8 mouse cellular contexts compared by ENCODE assay signal in genomic region chr3:28263948-28264840, GRCm38 (mm10). TPM values are rescaled to one million over a fixed set of nuclear protein-coding genes. Genes with fewer than 3 reads are reported as not detected.
DNase-seq lines count a peak whose midpoint lies in the region; ATAC-seq and TF ChIP-seq lines count a peak whose summit lies in the region.

No protein-coding gene starts in this region.

- TF ChIP-seq CTCF in intestine, postnatal 0 days (IDR thresholded peaks at IDR 0.05; ENCODE audit: low read depth): no peak

- H3K27ac ChIP-seq in intestine, postnatal 0 days (ENCODE audit: low read depth, low read length): peak overlapping the region; percentile 90
- H3K27ac ChIP-seq in limb, embryonic 15.5 days: no peak overlapping the region
- H3K27ac ChIP-seq in midbrain, embryonic 15.5 days: peak overlapping the region; percentile 96

- no peaks in the 10 kb centered on the region for H3K27me3 ChIP-seq in intestine, postnatal 0 days (replicated peaks; ENCODE audit: control insufficient read depth, insufficient read depth, low read length)
- H3K27me3 ChIP-seq in limb, embryonic 15.5 days: peaks cover 22% of the 10 kb centered on the region
- H3K27me3 ChIP-seq in midbrain, embryonic 15.5 days (replicated peaks): no peaks in the 10 kb centered on the region

- peak; percentile 9 to 25 for DNase-seq in spleen, adult 18-20 months
- no peak for DNase-seq in spleen, adult 12 weeks (ENCODE audit: low spot score)
- peak; percentile 73 to 77 for DNase-seq in cerebellum, postnatal 25 days
- DNase-seq in gastrocnemius, postnatal 25 days: peak; percentile 12
- peak; percentile 35 for DNase-seq in telencephalon, adult 2 months (ENCODE audit: low read depth, low spot score)

- 0 out of 2 replicates have a peak, but pooled peaks cover 8% of the 10 kb centered on the region for H3K4me1 ChIP-seq in intestine, postnatal 0 days (replicated peaks; ENCODE audit: control insufficient read depth, insufficient read depth, low read length)
- peaks cover 14% of the 10 kb centered on the region for H3K4me1 ChIP-seq in limb, embryonic 15.5 days
- H3K4me1 ChIP-seq in midbrain, embryonic 15.5 days: peaks cover 40% of the 10 kb centered on the region

- H3K4me3 ChIP-seq in intestine, postnatal 0 days (ENCODE audit: low read depth, low read length): peak overlapping the region; percentile 85
- H3K4me3 ChIP-seq in limb, embryonic 15.5 days: peak overlapping the region; percentile 62
- peak overlapping the region; percentile 74 for H3K4me3 ChIP-seq in midbrain, embryonic 15.5 days

- 5% methylated on average over 26 of the region's 26 CpGs for WGBS in intestine, postnatal 0 days
- WGBS in limb, embryonic 15.5 days: 5% methylated on average over 26 of the region's 26 CpGs
- WGBS in midbrain, embryonic 15.5 days: 0% methylated on average over 26 of the region's 26 CpGs

- H3K36me3 ChIP-seq in intestine, postnatal 0 days (ENCODE audit: control insufficient read depth, insufficient read depth): peaks cover 6% of the 10 kb centered on the region; the same call in 1 of the 2 replicates
- H3K36me3 ChIP-seq in limb, embryonic 15.5 days: no peaks in the 10 kb centered on the region
- no peaks in the 10 kb centered on the region for H3K36me3 ChIP-seq in midbrain, embryonic 15.5 days (replicated peaks)

- H3K4me2 ChIP-seq in intestine, postnatal 0 days (replicated peaks; ENCODE audit: low read depth): peak overlapping the region; percentile 92
- H3K4me2 ChIP-seq in limb, embryonic 15.5 days: peak overlapping the region; percentile 95
- peak overlapping the region; percentile 81 for H3K4me2 ChIP-seq in midbrain, embryonic 15.5 days

- ATAC-seq in intestine, postnatal 0 days: peak; percentile 73
- no peak for ATAC-seq in limb, embryonic 15.5 days (ENCODE audit: insufficient number of reproducible peaks, low FRiP score, low TSS enrichment, low read depth)
- ATAC-seq in midbrain, embryonic 15.5 days (replicated peaks): peak; percentile 38

- no peaks in the 10 kb centered on the region for H3K9me3 ChIP-seq in intestine, postnatal 0 days (ENCODE audit: control insufficient read depth)
- H3K9me3 ChIP-seq in limb, embryonic 15.5 days: no peaks in the 10 kb centered on the region
- no peaks in the 10 kb centered on the region for H3K9me3 ChIP-seq in midbrain, embryonic 15.5 days

- H3K9ac ChIP-seq in intestine, postnatal 0 days (ENCODE audit: low read depth, low read length): peak overlapping the region; percentile 85
- peak overlapping the region; percentile 37; the same call in 1 of the 2 replicates for H3K9ac ChIP-seq in limb, embryonic 15.5 days
- peak overlapping the region; percentile 97 for H3K9ac ChIP-seq in midbrain, embryonic 15.5 days

RNA-seq across cellular contexts. Expression of gene Tnik, which starts 1.2 kb away (rescaled TPM):
- 10 to 100 TPM; 40.6 to 45.9 TPM for total RNA-seq in gastrocnemius, postnatal 25 days (2021)
- polyA plus RNA-seq in intestine, postnatal 0 days (2015; fragmentation: Nextera tagmentation; extraction: Ambion mirVana): 7.9 and 11.3 TPM in 2 replicates
- 7.1 and 7.6 TPM in 2 replicates for polyA plus RNA-seq in limb, embryonic 15.5 days (2015; fragmentation: Nextera tagmentation; extraction: Ambion mirVana)
- 74.3 and 88.8 TPM in 2 replicates for polyA plus RNA-seq in midbrain, embryonic 15.5 days (2015; fragmentation: Nextera tagmentation; extraction: Ambion mirVana)

Comparison
In these comparisons a context has a peak if more than half of its experiments do, and no peak if none do; other contexts are left out.
1. H3K9ac ChIP-seq: peak in every context shown above with its lines; median percentile 97 in midbrain, embryonic 15.5 days; 85 in intestine, postnatal 0 days; 37 in limb, embryonic 15.5 days.